ENCODE assay signal across 19 mouse cellular contexts in the genomic region with DNA sequence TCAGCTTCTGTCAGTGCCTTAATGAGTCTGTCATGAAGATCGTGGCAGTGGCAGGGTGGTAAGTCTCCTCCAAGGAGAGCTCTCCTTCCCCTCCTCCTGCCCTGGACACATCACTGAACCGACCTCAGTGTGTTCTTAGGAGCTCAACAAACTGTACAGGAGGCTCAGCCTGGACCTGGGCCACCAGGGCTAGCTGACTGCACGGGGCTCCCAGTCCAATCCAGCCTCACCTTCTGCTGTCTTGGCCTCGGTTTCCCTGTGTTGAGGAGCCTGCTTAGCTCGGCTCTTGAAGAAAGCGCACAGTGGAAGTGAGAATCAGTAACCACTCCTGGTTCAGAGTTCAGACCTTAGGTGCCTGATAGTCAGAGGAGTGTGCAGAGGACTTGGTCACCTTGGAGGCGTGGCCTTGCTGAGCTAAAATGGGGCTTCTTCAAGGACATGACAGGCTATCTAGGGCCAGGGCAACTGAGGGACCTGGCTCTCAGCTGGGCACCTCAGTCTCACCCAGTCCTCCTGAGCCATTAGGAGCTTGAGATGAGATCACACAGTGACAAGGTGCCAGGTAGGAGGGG. TPM values are rescaled to one million over a fixed set of nuclear protein-coding genes. Genes with fewer than 3 reads are reported as not detected.
DNase-seq lines count a peak whose midpoint lies in the region; ATAC-seq and TF ChIP-seq lines count a peak whose summit lies in the region.
"Had no signal": no experiment of that assay in that cellular context is flagged by ENCODE, and none has a peak within 500 bp of the region (broad histone marks: within the 10 kb centered on the region; RNA-seq: fewer than 3 reads in every experiment).

No protein-coding gene starts in this region.

- no peak overlapping the region for H3K4me3 ChIP-seq in midbrain, embryonic 10.5 days
- no peak overlapping the region for H3K4me3 ChIP-seq in midbrain, embryonic 14.5 days (replicated peaks; ENCODE audit: low read depth, low read length)
- no peak overlapping the region for H3K4me3 ChIP-seq in intestine, postnatal 0 days (ENCODE audit: low read depth, low read length)
- no peak overlapping the region for H3K4me3 ChIP-seq in hindbrain, embryonic 14.5 days (replicated peaks; ENCODE audit: low read length)
- H3K4me3 ChIP-seq: embryonic facial prominence, embryonic 13.5 days; forebrain, embryonic 12.5 days; heart, embryonic 12.5 days; hindbrain, embryonic 10.5 days; hindbrain, embryonic 15.5 days had no signal

- H3K4me1 ChIP-seq in midbrain, embryonic 10.5 days = no peaks in the 10 kb centered on the region
- H3K4me1 ChIP-seq in midbrain, embryonic 14.5 days (ENCODE audit: control insufficient read depth, insufficient read depth, low read length) = no peaks in the 10 kb centered on the region
- H3K4me1 ChIP-seq in intestine, postnatal 0 days (replicated peaks; ENCODE audit: control insufficient read depth, insufficient read depth, low read length) = no peaks in the 10 kb centered on the region
- no peaks in the 10 kb centered on the region for H3K4me1 ChIP-seq in hindbrain, embryonic 14.5 days (replicated peaks; ENCODE audit: control insufficient read depth, insufficient read depth, low read length)
- H3K4me1 ChIP-seq: forebrain, embryonic 12.5 days; heart, embryonic 12.5 days; hindbrain, embryonic 10.5 days had no signal

- WGBS in midbrain, embryonic 10.5 days = 84% methylated on average over 7 of the region's 7 CpGs
- 84% methylated on average over 7 of the region's 7 CpGs for WGBS in midbrain, embryonic 14.5 days
- 61% methylated on average over 7 of the region's 7 CpGs for WGBS in intestine, postnatal 0 days
- 80% methylated on average over 7 of the region's 7 CpGs for WGBS in hindbrain, embryonic 14.5 days

- DNase-seq in cerebellum, postnatal 10 days = peak; percentile 48 to 56
- no peak for DNase-seq in cerebellum, adult 9-10 months
- no peak for DNase-seq in midbrain, embryonic 10.5 days (ENCODE audit: low spot score)
- no peak for DNase-seq in midbrain, embryonic 14.5 days
- no peak for DNase-seq in layer of hippocampus, postnatal 36 days
- DNase-seq in hindbrain, embryonic 14.5 days (ENCODE audit: low spot score) = no peak
- DNase-seq: adrenal gland, postnatal 25 days; gastrocnemius, postnatal 14 days had no signal

- no peak for ATAC-seq in midbrain, embryonic 14.5 days (ENCODE audit: low FRiP score, low TSS enrichment)
- ATAC-seq in intestine, postnatal 0 days = 0 out of 2 replicates have a peak, but pooled peaks have one; percentile 29
- no peak for ATAC-seq in hindbrain, embryonic 14.5 days (ENCODE audit: low FRiP score)
- ATAC-seq: activated CD4-positive, CD25-positive, alpha-beta regulatory T cell, adult 4 months; forebrain, embryonic 16.5 days; Patski had no signal

- no peak overlapping the region for H3K4me2 ChIP-seq in midbrain, embryonic 14.5 days (ENCODE audit: low read length)
- 0 out of 2 replicates have a peak overlapping the region, but pooled peaks have one; percentile 13 for H3K4me2 ChIP-seq in intestine, postnatal 0 days (replicated peaks; ENCODE audit: low read depth)
- no peak overlapping the region for H3K4me2 ChIP-seq in hindbrain, embryonic 14.5 days (replicated peaks)
- H3K4me2 ChIP-seq: embryonic facial prominence, embryonic 13.5 days; forebrain, embryonic 12.5 days; heart, embryonic 12.5 days; hindbrain, embryonic 15.5 days had no signal

- no peaks in the 10 kb centered on the region for H3K27me3 ChIP-seq in midbrain, embryonic 10.5 days (ENCODE audit: low read depth, poor library complexity, severe bottlenecking)
- no peaks in the 10 kb centered on the region for H3K27me3 ChIP-seq in midbrain, embryonic 14.5 days (ENCODE audit: control insufficient read depth, insufficient read depth, low read length)
- no peaks in the 10 kb centered on the region for H3K27me3 ChIP-seq in intestine, postnatal 0 days (replicated peaks; ENCODE audit: control insufficient read depth, insufficient read depth, low read length)
- H3K27me3 ChIP-seq in hindbrain, embryonic 14.5 days (ENCODE audit: control insufficient read depth, insufficient read depth, low read length) = no peaks in the 10 kb centered on the region
- H3K27me3 ChIP-seq: embryonic facial prominence, embryonic 13.5 days; forebrain, embryonic 12.5 days; hindbrain, embryonic 15.5 days; Patski had no signal

- H3K9ac ChIP-seq in midbrain, embryonic 14.5 days (replicated peaks; ENCODE audit: low read length) = no peak overlapping the region
- H3K9ac ChIP-seq in intestine, postnatal 0 days (ENCODE audit: low read depth, low read length) = no peak overlapping the region
- no peak overlapping the region for H3K9ac ChIP-seq in hindbrain, embryonic 14.5 days
- H3K9ac ChIP-seq: embryonic facial prominence, embryonic 13.5 days; forebrain, embryonic 12.5 days; heart, embryonic 12.5 days; hindbrain, embryonic 15.5 days had no signal

- no peaks in the 10 kb centered on the region for H3K9me3 ChIP-seq in midbrain, embryonic 10.5 days (replicated peaks)
- H3K9me3 ChIP-seq in midbrain, embryonic 14.5 days (ENCODE audit: control insufficient read depth, low read length) = no peaks in the 10 kb centered on the region
- H3K9me3 ChIP-seq in intestine, postnatal 0 days (ENCODE audit: control insufficient read depth) = no peaks in the 10 kb centered on the region
- no peaks in the 10 kb centered on the region for H3K9me3 ChIP-seq in hindbrain, embryonic 14.5 days (ENCODE audit: control insufficient read depth, low read length)
- H3K9me3 ChIP-seq: embryonic facial prominence, embryonic 13.5 days; forebrain, embryonic 12.5 days; heart, embryonic 12.5 days; hindbrain, embryonic 10.5 days; hindbrain, embryonic 15.5 days had no signal

- TF ChIP-seq CTCF in intestine, postnatal 0 days (IDR thresholded peaks at IDR 0.05; ENCODE audit: low read depth) = no peak

- no peaks in the 10 kb centered on the region for H3K36me3 ChIP-seq in midbrain, embryonic 10.5 days
- H3K36me3 ChIP-seq in midbrain, embryonic 14.5 days (ENCODE audit: control insufficient read depth, insufficient read depth, low read length) = no peaks in the 10 kb centered on the region
- H3K36me3 ChIP-seq in intestine, postnatal 0 days (ENCODE audit: control insufficient read depth, insufficient read depth) = no peaks in the 10 kb centered on the region
- H3K36me3 ChIP-seq in hindbrain, embryonic 14.5 days (replicated peaks; ENCODE audit: control insufficient read depth, insufficient read depth) = no peaks in the 10 kb centered on the region
- H3K36me3 ChIP-seq: embryonic facial prominence, embryonic 13.5 days; forebrain, embryonic 12.5 days; heart, embryonic 12.5 days; hindbrain, embryonic 10.5 days; hindbrain, embryonic 15.5 days had no signal

- 0 out of 2 replicates have a peak overlapping the region, but pooled peaks have one; percentile 23 for H3K27ac ChIP-seq in midbrain, embryonic 10.5 days (replicated peaks)
- H3K27ac ChIP-seq in midbrain, embryonic 14.5 days (replicated peaks; ENCODE audit: low read depth, low read length) = no peak overlapping the region
- H3K27ac ChIP-seq in intestine, postnatal 0 days (ENCODE audit: low read depth, low read length) = no peak overlapping the region
- H3K27ac ChIP-seq in hindbrain, embryonic 14.5 days = no peak overlapping the region
- H3K27ac ChIP-seq: embryonic facial prominence, embryonic 13.5 days; forebrain, embryonic 12.5 days; hindbrain, embryonic 15.5 days had no signal

RNA-seq across cellular contexts. Expression of a gene that starts 39.5 kb away (rescaled TPM):
- polyA plus RNA-seq in midbrain, embryonic 10.5 days (2016; fragmentation: Nextera tagmentation; extraction: Ambion mirVana) = 0.07 TPM in 1 of 2 replicates, not detected in the other
- not detected in 2 replicates for polyA plus RNA-seq in midbrain, embryonic 14.5 days (2014; fragmentation: Nextera tagmentation; extraction: Ambion mirVana)
- 0.10 and 0.14 TPM in 2 replicates for polyA plus RNA-seq in intestine, postnatal 0 days (2015; fragmentation: Nextera tagmentation; extraction: Ambion mirVana)
- under 1 TPM in 1 of 2 experiments, not detected in 1; 0.17 TPM for total RNA-seq in layer of hippocampus, postnatal 36 days (2021)
- 0.08 TPM in 1 of 2 replicates, not detected in the other for polyA plus RNA-seq in hindbrain, embryonic 14.5 days (2014; fragmentation: Nextera tagmentation; extraction: Ambion mirVana)
- total RNA-seq: CH12.LX had no signal
- polyA plus RNA-seq: embryonic facial prominence, embryonic 13.5 days; forebrain, embryonic 12.5 days; forebrain, embryonic 16.5 days; heart, embryonic 12.5 days; heart, embryonic 16.5 days; hindbrain, embryonic 10.5 days had no signal

Comparison
In these comparisons a context has a peak if more than half of its experiments do, and no peak if none do; other contexts are left out.
1. DNase-seq: peak in cerebellum, postnatal 10 days (2 of 2); none in cerebellum, adult 9-10 months (single experiment), midbrain, embryonic 10.5 days (single experiment), midbrain, embryonic 14.5 days (single experiment), layer of hippocampus, postnatal 36 days (0 of 2) and hindbrain, embryonic 14.5 days (single experiment).